Mouse (Mus musculus) ES-Bruce4 (cell line): ENCODE measurements around the gene Sgsm3.

ENCODE experiments used
- CTCF ChIP-seq: IDR thresholded peaks from one replicate; pipeline ENCODE4 v1.8.1; 2011; ENCODE audit warnings: low read depth, low read length
- EP300 ChIP-seq: IDR thresholded peaks from 2 replicates; pipeline ENCODE4 v1.6.1; 2011; ENCODE audit warnings: low read depth, low read length; ENCODE audit not compliant: insufficient read depth
- POLR2A ChIP-seq: IDR thresholded peaks from one replicate; pipeline ENCODE4 v1.8.1; 2011; ENCODE audit warnings: low read length; ENCODE audit not compliant: insufficient read depth

GRCm38 (mm10) chr15:81011523-81011922 is 34.0 kb downstream of the Sgsm3 start:
- TF ChIP-seq POLR2A (no peak), CTCF (no peak), EP300 (no peak)
